Mouse (Mus musculus) E14TG2a.4 (cell line): ENCODE measurements around the gene Immp2l.

ENCODE experiments used
- CTCF ChIP-seq: conservative IDR thresholded peaks from 2 replicates; pipeline ENCODE4 v1.5.1; 2014; ENCODE audit warnings: low read length
- POU5F1 ChIP-seq: IDR thresholded peaks from 2 replicates; pipeline ENCODE4 v1.6.1; 2014; ENCODE audit warnings: low read length, borderline replicate concordance

DNA sequence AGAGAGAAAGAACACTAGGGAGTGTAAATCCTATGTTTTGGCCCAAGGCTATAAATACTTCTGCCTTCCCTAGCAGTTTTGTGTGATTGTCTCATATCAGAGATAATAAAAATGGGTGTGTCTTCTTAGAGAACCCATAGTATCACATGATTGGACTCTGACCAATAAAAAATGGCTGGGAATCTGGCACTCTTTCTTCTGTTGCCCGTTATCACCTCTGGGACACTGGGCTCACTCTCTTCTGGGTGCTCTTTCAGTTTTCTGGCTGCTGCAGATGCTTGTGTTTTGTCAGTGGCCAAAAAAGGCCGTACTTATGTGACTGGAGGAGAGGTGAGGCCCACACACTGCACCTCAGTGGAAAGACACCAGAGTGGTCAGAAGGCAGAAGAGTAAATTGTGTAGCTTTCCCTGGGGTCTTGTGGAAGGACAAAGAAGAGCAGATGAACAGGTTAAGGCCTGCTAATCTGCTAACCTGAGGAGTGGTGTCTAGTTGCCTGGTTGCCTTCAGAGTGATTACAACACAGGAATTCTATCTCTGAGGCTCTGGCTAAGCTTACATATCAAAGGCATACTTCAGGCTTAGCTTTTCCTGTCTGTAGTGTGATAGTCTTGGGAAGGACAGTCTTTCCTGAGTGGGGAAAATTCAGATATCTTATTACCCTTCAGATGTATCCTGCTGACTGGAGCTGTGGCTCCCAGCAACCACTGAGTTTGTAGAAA is 60.6 kb downstream of the Immp2l start:
- no peak for TF ChIP-seq CTCF
- no peak for TF ChIP-seq POU5F1
